Mouse (Mus musculus) cerebellum, postnatal 14 days (tissue): ENCODE data around the gene Galnt7.

Experiments used
- DNase-seq, 2 experiments: peaks; one replicate each; pipeline ENCODE4 v3.0.0; 2021; ENCODE audit warnings: mixed read lengths in 2 of 2

The Galnt7 gene

GRCm38 (mm10) chr8:57584416-57585127 lies 68.3 kb downstream of the Galnt7 start:
- peak; percentile 92 to 94 for DNase-seq

- no peak for DNase-seq
Measured at GRCm38 (mm10) chr8:57579845-57580244, 73.0 kb downstream of the Galnt7 start.

- DNase-seq, result no peak
Measured at GRCm38 (mm10) chr8:57577301-57577700, 75.5 kb downstream of the Galnt7 start.

- DNase-seq, result peak; percentile 34 to 46
Measured at GRCm38 (mm10) chr8:57576238-57576637, 76.6 kb downstream of the Galnt7 start.

GRCm38 (mm10) chr8:57575336-57575735 lies 77.5 kb downstream of the Galnt7 start:
- no peak for DNase-seq

DNA sequence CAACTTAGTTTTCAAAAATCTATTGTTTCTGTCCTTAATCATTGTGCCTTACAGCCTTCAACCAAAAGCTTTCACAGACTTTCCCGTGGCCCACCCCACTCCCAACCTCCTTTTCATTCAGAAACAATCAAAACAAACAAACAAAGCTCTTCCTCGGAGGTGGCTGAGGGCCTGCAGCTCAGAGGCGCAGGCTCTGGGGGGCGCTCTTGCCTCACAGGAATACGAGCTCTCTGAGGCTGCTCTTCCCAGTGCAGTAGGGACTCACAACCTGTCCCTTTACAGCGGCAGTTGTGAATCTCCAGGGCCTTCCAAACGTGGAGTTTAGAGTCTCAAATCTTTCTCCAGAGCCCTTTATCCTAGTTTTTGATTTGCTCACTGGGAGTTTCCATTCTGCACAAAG lies 78.4 kb downstream of the Galnt7 start:
- DNase-seq, result peak; percentile 90 to 92

- DNase-seq, result no peak
Measured at GRCm38 (mm10) chr8:57573844-57574243, 79.0 kb downstream of the Galnt7 start.

- no peak for DNase-seq
Measured at GRCm38 (mm10) chr8:57569886-57570285, 82.9 kb downstream of the Galnt7 start.

- peak; percentile 56 to 67 for DNase-seq
Measured at GRCm38 (mm10) chr8:57569400-57569795, 83.4 kb downstream of the Galnt7 start.

- DNase-seq, result no peak
Measured at GRCm38 (mm10) chr8:57568633-57569399, 84.0 kb downstream of the Galnt7 start.

- DNase-seq, result no peak
Measured at GRCm38 (mm10) chr8:57567998-57568397, 84.8 kb downstream of the Galnt7 start.

DNA sequence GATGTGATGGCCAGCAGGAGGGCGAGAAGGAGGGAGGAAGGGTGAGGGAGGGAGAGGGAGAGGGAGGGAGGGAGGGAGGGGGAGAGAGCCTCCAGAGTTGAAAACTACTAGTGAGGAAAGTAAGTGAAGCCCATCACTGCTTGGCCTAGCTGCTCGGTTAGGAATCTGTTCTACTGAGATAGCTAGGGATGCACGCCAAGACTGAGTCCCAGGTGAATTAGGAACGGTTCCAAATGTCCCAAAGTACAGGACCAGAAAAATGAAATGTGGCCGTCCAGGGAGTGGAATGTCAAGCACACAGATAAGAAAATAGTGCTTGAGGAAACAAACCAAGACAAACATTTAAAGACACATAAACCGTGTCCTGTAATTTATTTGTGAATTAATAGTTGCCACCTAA lies 87.8 kb downstream of the Galnt7 start:
- no peak for DNase-seq

DNA sequence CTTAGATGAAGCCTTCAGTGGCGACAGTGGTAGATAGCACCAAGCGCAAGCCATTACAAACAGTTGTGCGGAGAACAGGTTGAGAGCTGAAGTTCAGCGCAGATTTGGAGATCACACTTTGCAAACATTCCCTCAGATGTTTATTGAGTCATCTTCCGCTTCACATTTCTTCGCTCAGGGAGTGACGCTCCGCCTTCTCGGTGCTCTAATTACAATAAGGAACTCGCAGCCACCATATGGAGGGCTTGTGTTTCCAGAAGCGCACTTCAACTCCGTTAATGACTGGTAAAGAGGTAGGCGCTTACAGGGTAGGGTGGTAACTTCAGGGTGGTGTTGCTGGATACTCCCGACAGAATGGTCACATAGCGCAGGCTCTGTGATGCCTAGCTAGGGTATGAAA lies 89.1 kb downstream of the Galnt7 start:
- DNase-seq, result no peak

GRCm38 (mm10) chr8:57562741-57563140 lies 90.1 kb downstream of the Galnt7 start:
- no peak for DNase-seq

GRCm38 (mm10) chr8:57560926-57561325 lies 91.9 kb downstream of the Galnt7 start:
- DNase-seq, result no peak

GRCm38 (mm10) chr8:57552102-57553032 lies 100.5 kb downstream of the Galnt7 start:
- no peak for DNase-seq

DNA sequence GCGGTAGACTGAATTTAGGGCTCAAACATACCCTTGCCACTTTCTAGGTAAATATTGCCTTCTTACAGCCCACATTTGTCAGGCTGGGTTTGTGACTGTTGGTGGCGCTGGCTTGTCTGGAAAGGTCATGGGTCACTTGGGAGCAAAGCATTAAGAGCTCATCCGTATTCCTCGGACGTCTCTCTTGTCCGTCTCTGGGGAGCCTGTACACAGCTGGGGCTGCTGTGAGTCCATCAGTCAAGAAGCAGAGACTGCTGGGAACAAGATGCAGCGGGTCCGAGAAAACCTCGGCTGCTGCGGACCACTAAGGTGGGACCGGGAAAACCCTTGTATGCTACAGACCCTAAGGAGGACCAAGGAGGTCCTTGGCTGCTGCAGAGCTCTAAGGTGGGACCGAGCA lies 105.3 kb downstream of the Galnt7 start:
- no peak for DNase-seq

DNA sequence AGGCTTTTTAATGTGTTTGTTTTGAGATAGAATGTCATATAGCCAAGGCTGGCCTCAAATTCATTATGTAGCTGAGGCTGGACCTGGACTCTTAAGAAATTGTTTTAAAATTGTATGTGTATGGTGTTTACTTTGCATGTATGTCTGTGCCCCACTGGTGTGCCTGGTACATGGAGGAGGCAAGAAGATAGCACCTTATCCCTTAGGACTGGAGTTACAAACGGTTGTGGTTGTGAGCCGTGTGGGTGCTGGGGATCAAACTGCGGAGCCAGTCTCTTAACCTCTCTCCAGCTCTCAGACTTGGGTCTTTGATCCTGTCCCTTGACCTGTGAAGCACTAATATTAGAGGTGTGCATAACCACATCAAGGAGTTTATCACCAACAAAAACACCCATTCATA lies 106.0 kb downstream of the Galnt7 start:
- DNase-seq, result peak in 1 of 2 experiments; percentile 30

GRCm38 (mm10) chr8:57546401-57546800 lies 106.4 kb downstream of the Galnt7 start:
- DNase-seq, result peak; percentile 65 to 80

GRCm38 (mm10) chr8:57541405-57541804 lies 111.4 kb downstream of the Galnt7 start:
- no peak for DNase-seq

GRCm38 (mm10) chr8:57540951-57541350 lies 111.9 kb downstream of the Galnt7 start:
- no peak for DNase-seq

- DNase-seq, result peak; percentile 88 to 92
Measured at GRCm38 (mm10) chr8:57540110-57540838, 112.6 kb downstream of the Galnt7 start.
